Mouse (Mus musculus) spleen, adult 2 months (tissue): Measurements from ENCODE around the gene Cops7b. TPM values are rescaled to one million over a fixed set of nuclear protein-coding genes. Genes with fewer than 3 reads are reported as not detected.

Experiments used
- DNase-seq, 2 experiments: peaks; one replicate each; pipeline versions ENCODE4 v3.0.0 to v3.0.0-alpha.2; 2012 to 2021; ENCODE audit warnings: low spot score in 2 of 2, low read depth in 1 of 2
- H3K27ac ChIP-seq: fragments of 200-500 bp; 2 replicates; pipeline ENCODE4 v1.5.1; 2012; ENCODE audit warnings: low read length, inconsistent platforms; ENCODE audit not compliant: insufficient read depth
- H3K27me3 ChIP-seq: fragments of 200-500 bp; 2 replicates; pipeline ENCODE4 v1.6.1; 2012; ENCODE audit warnings: mild to moderate bottlenecking, moderate library complexity, low read length, inconsistent platforms; ENCODE audit not compliant: control insufficient read depth, insufficient read depth
- H3K36me3 ChIP-seq: fragments of 200-500 bp; 2 replicates; pipeline ENCODE4 v1.6.1; 2012; ENCODE audit warnings: mild to moderate bottlenecking, low read length, inconsistent platforms; ENCODE audit not compliant: control insufficient read depth, insufficient read depth
- H3K4me1 ChIP-seq: fragments of 200-500 bp; 2 replicates; pipeline ENCODE4 v1.6.1; 2011; ENCODE audit warnings: inconsistent platforms; ENCODE audit not compliant: control insufficient read depth, insufficient read depth, insufficient read length
- H3K4me3 ChIP-seq: fragments of 200-500 bp; 2 replicates; pipeline ENCODE4 v1.5.1; 2011; ENCODE audit warnings: mild to moderate bottlenecking, inconsistent platforms; ENCODE audit not compliant: insufficient read depth, insufficient read length; ENCODE audit errors: extremely low read depth
- CTCF ChIP-seq: fragments of 200-500 bp; IDR thresholded peaks from 2 replicates; pipeline ENCODE4 v1.5.1; 2011; ENCODE audit warnings: mild to moderate bottlenecking, inconsistent platforms; ENCODE audit not compliant: insufficient read depth, insufficient read length, insufficient replicate concordance; ENCODE audit errors: extremely low read depth
- POLR2A ChIP-seq: fragments of 200-500 bp; IDR thresholded peaks from 2 replicates; pipeline ENCODE4 v1.6.1; 2011; ENCODE audit warnings: low read depth, low read length, inconsistent platforms
- WGBS: fragments of 180-500 bp; shearing (Covaris S2); methylation state at CpG from one replicate; pipeline ENCODE4 v1.1.7; 2018; 5-methylcytosine and 5-hydroxymethylcytosine counted together
- polyA plus RNA-seq: library from polyadenylated mRNA; depleted of rRNA; stranded (reverse); fragments of >200 nt; gene quantifications from 2 replicates; pipeline ENCODE4 v1.2.3, GENCODE M21; 2012

Cops7b gene
- polyA plus RNA-seq, 1 experiment: 20.0 TPM

GRCm38 (mm10) chr1:86618454-86619125 is 35.9 kb downstream of the Cops7b start:
- Histone ChIP-seq H3K4me3 (no peak overlapping the region), H3K36me3 (no peaks in the 10 kb centered on the region), H3K27me3 (no peaks in the 10 kb centered on the region), H3K4me1 (no peaks in the 10 kb centered on the region), H3K27ac (no peak overlapping the region)
- TF ChIP-seq POLR2A: no peak
- TF ChIP-seq CTCF: 0 out of 2 replicates have a peak, but pooled peaks have one; percentile 4
- DNase-seq: peak; percentile 9 to 44
- 61% methylated on average over 10 of the region's 10 CpGs for WGBS

- no peaks in the 10 kb centered on the region for H3K36me3 ChIP-seq
- H3K27me3 ChIP-seq: no peaks in the 10 kb centered on the region
- no peak overlapping the region for H3K4me3 ChIP-seq
- 86% methylated on average over 2 of the region's 2 CpGs for WGBS
- DNase-seq: no peak
- H3K27ac ChIP-seq: no peak overlapping the region
- H3K4me1 ChIP-seq: no peaks in the 10 kb centered on the region
- TF ChIP-seq CTCF (no peak), POLR2A (no peak)
Observed at GRCm38 (mm10) chr1:86622296-86622695, 39.6 kb downstream of the Cops7b start.

DNA sequence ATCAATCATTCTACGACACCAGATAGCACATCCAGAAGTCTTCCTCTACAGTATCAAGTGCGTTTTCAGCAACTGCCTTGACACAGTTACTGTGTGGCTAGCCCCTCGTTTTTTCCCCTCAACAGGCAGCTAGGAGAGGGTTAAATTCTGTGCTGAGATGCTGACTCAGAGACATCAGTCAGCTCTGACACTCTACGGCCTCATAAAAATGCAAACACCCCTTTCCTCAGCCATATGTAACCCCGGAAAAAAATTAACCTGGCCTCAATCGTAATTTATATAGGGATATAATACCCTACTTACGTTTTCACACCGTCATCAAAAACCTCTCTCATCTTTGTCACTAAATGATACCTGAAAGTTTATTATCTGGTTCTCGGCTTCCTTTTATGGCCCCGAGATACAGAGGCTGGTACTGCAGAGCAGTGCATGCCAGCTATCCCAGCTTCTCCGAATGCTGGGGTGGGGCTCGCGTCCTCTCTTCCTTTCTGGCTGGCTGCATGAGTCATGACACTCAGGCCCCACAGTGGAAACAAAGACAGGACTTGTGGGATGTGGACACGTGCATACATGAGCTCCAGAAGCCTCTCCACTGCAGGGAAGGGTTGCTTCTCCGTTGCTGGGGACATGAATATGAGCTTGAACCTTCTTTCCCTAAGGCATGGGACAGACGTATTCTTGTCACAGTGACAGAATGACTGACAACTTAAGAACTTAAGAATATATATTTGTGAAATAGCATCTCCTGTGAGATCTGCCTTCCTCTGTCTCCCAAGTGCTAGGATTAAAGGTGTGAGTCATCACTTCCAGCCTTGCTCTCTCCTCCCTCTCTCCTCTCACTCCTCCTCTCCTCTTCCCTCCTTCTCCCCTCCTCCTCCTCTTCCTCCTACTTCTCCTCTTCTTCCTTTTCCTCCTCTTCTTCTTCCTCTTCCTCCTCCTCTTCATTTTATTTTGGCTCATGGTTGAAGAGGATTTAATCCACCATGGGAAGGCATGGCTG is 40.6 kb downstream of the Cops7b start:
- Histone ChIP-seq H3K4me1 (no peaks in the 10 kb centered on the region), H3K36me3 (no peaks in the 10 kb centered on the region), H3K27ac (no peak overlapping the region), H3K4me3 (no peak overlapping the region), H3K27me3 (no peaks in the 10 kb centered on the region)
- TF ChIP-seq POLR2A (no peak), CTCF (no peak)
- no peak for DNase-seq
- WGBS: 51% methylated on average over 16 of the region's 16 CpGs

DNA sequence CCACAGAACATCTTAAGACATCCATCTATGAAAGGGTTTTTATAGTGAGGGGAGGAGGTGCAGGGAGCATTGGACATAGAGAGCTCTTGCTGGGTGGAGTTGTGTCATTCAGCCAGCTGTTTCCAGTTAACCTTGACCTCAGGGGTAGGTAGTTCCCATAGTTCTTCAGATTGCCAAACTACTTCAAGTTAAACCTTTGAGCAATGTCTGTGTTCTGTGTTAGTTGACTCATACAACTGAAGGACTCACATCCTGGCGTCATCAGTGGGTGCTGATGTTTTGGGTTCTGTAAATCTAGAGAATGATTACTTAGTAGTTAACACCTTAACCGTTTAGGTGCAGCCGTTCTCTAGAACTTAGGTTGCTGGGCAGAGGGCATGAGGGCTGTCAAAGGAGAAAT is 45.6 kb downstream of the Cops7b start:
- H3K4me1 ChIP-seq: no peaks in the 10 kb centered on the region
- H3K27me3 ChIP-seq: no peaks in the 10 kb centered on the region
- no peak overlapping the region for H3K27ac ChIP-seq
- no peaks in the 10 kb centered on the region for H3K36me3 ChIP-seq
- DNase-seq: no peak
- no peak for TF ChIP-seq CTCF
- TF ChIP-seq POLR2A: no peak
- H3K4me3 ChIP-seq: no peak overlapping the region
- 84% methylated on average over 3 of the region's 3 CpGs for WGBS

GRCm38 (mm10) chr1:86629936-86630335 is 47.2 kb downstream of the Cops7b start:
- WGBS: 87% methylated on average over 4 of the region's 4 CpGs
- no peaks in the 10 kb centered on the region for H3K4me1 ChIP-seq
- no peak overlapping the region for H3K4me3 ChIP-seq
- TF ChIP-seq CTCF (no peak), POLR2A (no peak)
- no peaks in the 10 kb centered on the region for H3K27me3 ChIP-seq
- no peak for DNase-seq
- no peaks in the 10 kb centered on the region for H3K36me3 ChIP-seq
- H3K27ac ChIP-seq: no peak overlapping the region

- Histone ChIP-seq H3K27me3 (no peaks in the 10 kb centered on the region), H3K4me1 (no peaks in the 10 kb centered on the region), H3K27ac (no peak overlapping the region), H3K36me3 (no peaks in the 10 kb centered on the region), H3K4me3 (no peak overlapping the region)
- 66% methylated on average over 4 of the region's 4 CpGs for WGBS
- no peak for DNase-seq
- TF ChIP-seq CTCF (no peak), POLR2A (no peak)
Observed at GRCm38 (mm10) chr1:86630527-86630926, 47.8 kb downstream of the Cops7b start.

GRCm38 (mm10) chr1:86632732-86633380 is 50.2 kb downstream of the Cops7b start:
- 62% methylated on average over 6 of the region's 6 CpGs for whole genome bisulfite sequencing
- H3K27ac ChIP-seq: no peak overlapping the region
- TF ChIP-seq POLR2A (no peak), CTCF (no peak)

More at GRCm38 (mm10) chr1:86632732-86633380, 50.2 kb downstream of the Cops7b start:
- no peaks in the 10 kb centered on the region for H3K4me1 ChIP-seq
- H3K4me3 ChIP-seq: no peak overlapping the region
- no peaks in the 10 kb centered on the region for H3K27me3 ChIP-seq
- no peaks in the 10 kb centered on the region for H3K36me3 ChIP-seq
- no peak for DNase-seq
